Mouse (Mus musculus): ENCODE results near the gene Por.

DNA sequence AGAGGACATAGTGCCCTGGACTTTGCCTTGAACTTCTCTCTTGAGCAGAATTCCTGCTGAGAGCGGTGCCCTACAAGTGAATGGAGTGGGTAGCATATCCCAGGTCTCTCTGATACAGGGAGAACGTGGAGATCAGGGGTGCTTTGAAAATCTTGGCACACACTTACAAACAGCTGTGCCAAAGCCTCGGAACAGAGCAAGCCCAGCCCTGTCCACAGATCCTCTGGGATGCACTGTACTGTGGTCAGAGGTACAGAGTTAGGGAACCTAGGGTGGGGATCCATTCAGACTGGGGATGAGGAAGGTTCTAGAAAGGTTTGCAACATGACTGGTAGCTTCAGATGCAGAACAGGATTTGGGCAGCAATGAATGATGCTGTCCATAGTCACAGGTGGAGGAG is 50.3 kb downstream of the Por start:
- TF ChIP-seq POLR2A (IDR thresholded peaks at IDR 0.05; ENCODE audit: insufficient read depth, low read depth, low read length) (no peak), CTCF (IDR thresholded peaks at IDR 0.05) (no peak)
